Mouse (Mus musculus) cortical plate, adult 2 months (tissue): ENCODE data around the gene Bmp2k. TPM values are rescaled to one million over a fixed set of nuclear protein-coding genes. Genes with fewer than 3 reads are reported as not detected.
A peak's percentile ranks its signal among the peaks of the same experiment; 100 is the strongest.

Experiments
- H3K27ac ChIP-seq: fragments of 200-500 bp; 2 replicates; pipeline ENCODE4 v1.5.1; 2012; ENCODE audit warnings: low read length, control low read depth, inconsistent platforms; ENCODE audit not compliant: insufficient read depth
- H3K4me1 ChIP-seq: fragments of 200-500 bp; 2 replicates; pipeline ENCODE4 v1.6.1; 2011; ENCODE audit warnings: low read length; ENCODE audit not compliant: control insufficient read depth, insufficient read depth
- H3K4me3 ChIP-seq: fragments of 200-500 bp; 2 replicates; pipeline ENCODE4 v1.5.1; 2011; ENCODE audit warnings: mild to moderate bottlenecking, low read length, control low read depth; ENCODE audit not compliant: insufficient read depth
- CTCF ChIP-seq: fragments of 200-500 bp; IDR thresholded peaks from 2 replicates; pipeline ENCODE4 v1.5.1; 2011; ENCODE audit warnings: mild to moderate bottlenecking, control low read depth, low read length; ENCODE audit not compliant: insufficient read depth; ENCODE audit errors: extremely low read depth
- POLR2A ChIP-seq: fragments of 200-500 bp; IDR thresholded peaks from 2 replicates; pipeline ENCODE4 v1.6.1; 2011; ENCODE audit warnings: mild to moderate bottlenecking, low read length, control low read depth; ENCODE audit not compliant: insufficient read depth; ENCODE audit errors: extremely low read depth
- polyA plus RNA-seq: library from polyadenylated mRNA; depleted of rRNA; stranded (reverse); fragments of >200 nt; gene quantifications from 2 replicates; pipeline ENCODE4 v1.2.3, GENCODE M21; 2012

Gene Bmp2k
- polyA plus RNA-seq, 1 experiment, result 10.5 TPM

DNA sequence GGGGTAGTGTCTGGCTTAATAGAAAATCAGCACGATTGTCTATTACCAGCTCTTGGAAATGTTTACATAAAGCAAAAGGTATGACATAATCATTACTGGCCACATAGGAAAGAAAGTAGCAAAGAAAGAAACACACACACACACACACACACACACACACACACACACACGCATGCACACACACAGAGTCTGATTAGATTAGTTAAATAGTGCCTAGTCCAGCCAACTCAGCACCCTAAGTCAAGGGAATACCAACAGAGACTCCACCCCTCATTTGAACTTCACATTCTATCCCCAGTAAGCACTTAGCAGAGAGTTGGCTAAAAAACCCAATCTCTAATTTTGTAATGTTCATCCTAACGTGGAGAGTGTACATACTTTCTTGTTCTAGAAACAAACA is 15.5 kb upstream of the Bmp2k start:
- Histone ChIP-seq H3K4me1 (peaks cover 3% of the 10 kb centered on the region; the same call in 1 of the 2 replicates), H3K27ac (no peak overlapping the region), H3K4me3 (no peak overlapping the region)
- no peak for TF ChIP-seq POLR2A
- TF ChIP-seq CTCF, result no peak

DNA sequence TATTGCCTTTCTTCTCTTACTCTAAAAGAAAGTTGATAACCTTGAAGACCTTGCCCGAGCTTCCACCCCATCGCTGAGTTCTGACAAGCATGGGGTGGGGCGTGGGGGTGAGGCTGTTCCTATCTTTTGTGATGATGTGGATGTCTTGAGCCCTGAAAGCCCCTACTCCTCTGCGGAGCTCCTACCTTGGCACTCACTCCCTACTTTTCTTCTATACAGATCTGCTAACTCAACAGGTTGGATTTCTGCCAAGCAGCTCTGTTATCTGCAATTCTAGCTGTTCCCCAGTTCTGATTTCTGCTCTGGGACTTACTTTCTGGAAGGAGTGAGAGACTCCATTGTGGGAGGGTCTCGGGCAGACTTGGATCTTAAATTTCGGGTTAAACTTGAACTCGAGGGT is 14.3 kb upstream of the Bmp2k start:
- Histone ChIP-seq H3K4me1 (peaks cover 3% of the 10 kb centered on the region; the same call in 1 of the 2 replicates), H3K4me3 (no peak overlapping the region), H3K27ac (no peak overlapping the region)
- TF ChIP-seq POLR2A (no peak), CTCF (no peak)

GRCm38 (mm10) chr5:96986850-96987249 is 10.6 kb upstream of the Bmp2k start:
- no peak overlapping the region for H3K27ac ChIP-seq
- TF ChIP-seq CTCF (no peak), POLR2A (no peak)
- H3K4me1 ChIP-seq, result no peaks in the 10 kb centered on the region
- no peak overlapping the region for H3K4me3 ChIP-seq

DNA sequence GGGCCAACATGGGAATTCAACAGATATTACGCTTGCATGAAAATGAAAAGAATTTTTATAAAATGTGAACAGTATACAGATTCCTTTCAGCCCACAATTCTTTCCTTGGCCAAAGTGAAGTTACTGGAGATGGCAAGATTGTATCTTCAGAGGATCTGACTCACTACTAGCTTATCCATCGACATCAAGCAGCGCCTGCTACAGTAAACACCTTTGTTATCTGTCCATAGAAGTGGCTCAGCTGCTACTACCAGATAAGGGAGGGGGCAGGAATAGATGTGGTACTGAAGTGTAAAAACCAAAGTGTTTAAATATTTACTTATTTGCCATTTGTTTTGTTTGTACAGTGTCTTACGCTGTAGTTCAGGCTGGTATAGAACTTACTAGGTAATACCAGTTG is 8.6 kb upstream of the Bmp2k start:
- TF ChIP-seq POLR2A (no peak), CTCF (no peak)
- Histone ChIP-seq H3K4me1 (no peaks in the 10 kb centered on the region), H3K27ac (no peak overlapping the region), H3K4me3 (no peak overlapping the region)

DNA sequence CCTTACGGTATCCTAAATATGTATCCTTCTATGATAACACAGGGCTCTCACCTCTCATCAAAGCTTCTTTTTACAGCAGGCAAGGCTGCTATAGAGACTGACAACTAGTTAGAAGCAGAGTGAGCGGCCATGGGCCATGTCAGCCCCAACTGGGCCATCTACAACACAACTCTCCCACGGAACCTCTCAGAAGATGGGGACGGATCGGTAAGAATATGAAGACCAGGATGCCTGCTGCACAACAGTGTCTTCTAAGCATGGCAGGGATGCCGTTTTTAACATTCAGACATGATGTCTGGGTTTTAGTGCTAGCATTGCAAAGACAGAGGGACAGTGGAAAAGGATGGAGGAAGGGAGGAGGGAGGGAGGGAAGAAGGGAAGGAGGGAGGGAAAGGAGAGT is 6.3 kb upstream of the Bmp2k start:
- TF ChIP-seq CTCF (no peak), POLR2A (no peak)
- Histone ChIP-seq H3K4me1 (no peaks in the 10 kb centered on the region), H3K27ac (no peak overlapping the region), H3K4me3 (no peak overlapping the region)

- Histone ChIP-seq H3K27ac (no peak overlapping the region), H3K4me3 (no peak overlapping the region), H3K4me1 (no peaks in the 10 kb centered on the region)
- TF ChIP-seq CTCF (no peak), POLR2A (no peak)
Measured at GRCm38 (mm10) chr5:96992651-96993050, 4.8 kb upstream of the Bmp2k start.

DNA sequence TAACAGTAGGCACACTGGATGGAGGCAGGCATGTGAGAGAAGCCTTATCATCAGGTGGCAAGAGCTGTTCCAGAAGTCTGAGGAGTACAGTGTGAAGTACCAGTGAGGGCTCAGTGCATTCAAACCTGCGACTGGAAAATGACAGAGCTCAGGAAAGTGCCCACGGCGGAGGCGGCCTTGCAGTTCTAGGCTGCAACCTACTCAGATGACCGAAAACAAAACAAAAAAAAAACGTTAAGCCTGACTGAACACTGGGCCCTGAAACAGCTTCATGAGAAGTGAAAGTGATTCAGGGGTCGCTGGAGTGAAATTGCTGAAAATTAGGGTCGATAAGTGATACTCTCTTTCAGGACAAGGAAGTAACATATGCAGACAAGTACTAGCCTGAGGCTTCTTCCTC is 4.4 kb upstream of the Bmp2k start:
- no peak overlapping the region for H3K27ac ChIP-seq
- TF ChIP-seq POLR2A (no peak), CTCF (no peak)
- H3K4me3 ChIP-seq, result no peak overlapping the region
- no peaks in the 10 kb centered on the region for H3K4me1 ChIP-seq

DNA sequence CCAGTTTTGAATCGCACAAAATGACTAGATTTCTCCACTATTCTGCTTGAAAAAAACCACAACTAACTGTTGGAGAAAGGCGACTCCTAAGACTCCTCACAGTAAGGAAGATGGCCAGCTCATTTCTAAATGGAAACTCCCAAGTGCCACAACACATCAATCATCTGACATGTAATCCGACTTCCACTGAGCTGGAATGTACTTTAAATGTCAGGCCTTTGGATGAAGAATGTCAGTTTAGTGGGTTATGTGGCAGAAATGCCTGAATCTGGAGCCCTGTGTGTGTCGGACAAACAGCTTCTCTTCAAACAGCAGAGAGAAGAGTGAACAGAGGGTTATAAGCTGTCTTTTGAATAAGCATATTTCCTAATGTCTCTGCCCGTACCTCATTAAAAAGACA is 1.7 kb upstream of the Bmp2k start:
- TF ChIP-seq POLR2A (no peak), CTCF (no peak)
- no peak overlapping the region for H3K4me3 ChIP-seq
- H3K4me1 ChIP-seq, result 0 out of 2 replicates have a peak, but pooled peaks cover 1% of the 10 kb centered on the region
- no peak overlapping the region for H3K27ac ChIP-seq

DNA sequence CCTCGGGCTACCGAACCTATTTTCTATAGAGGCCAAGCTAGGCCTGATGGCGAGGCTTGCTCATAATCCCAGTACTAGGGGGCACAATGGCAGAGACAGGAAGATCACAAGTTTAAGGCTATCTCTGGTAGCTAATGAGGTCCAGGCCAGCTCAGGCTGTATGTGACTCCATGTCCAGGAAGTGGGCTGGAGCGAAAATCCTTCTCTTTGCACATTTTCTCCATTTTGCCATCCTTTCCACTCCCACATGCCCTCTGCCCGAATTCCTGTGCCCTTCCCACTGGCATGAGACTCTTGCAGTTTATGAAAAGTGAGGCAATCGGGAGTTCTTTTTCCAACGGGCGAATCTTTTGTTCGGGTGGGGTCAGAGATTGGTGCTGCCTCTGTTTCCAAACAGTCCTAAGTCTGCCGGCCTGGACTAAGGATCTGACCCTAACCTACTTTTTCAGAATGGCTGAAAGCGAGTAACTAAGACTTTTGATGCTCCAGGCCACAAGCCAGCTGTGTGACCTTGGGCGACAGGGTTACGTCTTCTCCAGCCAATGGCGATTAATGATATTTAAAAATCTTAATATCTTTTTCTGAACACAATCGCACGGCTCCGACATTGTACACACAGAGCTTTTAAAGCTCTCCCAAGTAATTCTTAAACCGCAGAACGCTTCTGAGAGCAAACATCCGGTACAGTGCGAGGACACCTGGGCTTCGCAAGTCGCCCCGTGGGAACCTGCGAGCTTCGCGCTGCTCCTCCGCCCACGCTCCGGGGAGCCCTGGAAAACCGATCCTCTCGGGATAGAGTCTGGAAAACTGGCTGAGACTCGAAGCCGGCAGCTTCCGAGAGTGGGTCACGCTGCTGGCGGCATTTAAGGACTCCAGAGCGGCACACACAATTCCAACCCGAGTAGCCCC is 834 bp upstream of the Bmp2k start:
- H3K4me3 ChIP-seq, result peak overlapping the region; percentile 66
- TF ChIP-seq POLR2A (no peak), CTCF (no peak)
- H3K4me1 ChIP-seq, result 0 out of 2 replicates have a peak, but pooled peaks cover 1% of the 10 kb centered on the region
- H3K27ac ChIP-seq, result peak overlapping the region; percentile 94
